Mouse (Mus musculus) kidney, postnatal 10 days (tissue): ENCODE results near the gene Cideb.

Experiments used
- DNase-seq: peaks from one replicate; pipeline ENCODE4 v3.0.0; 2021; ENCODE audit warnings: mixed read lengths

Gene Cideb

DNA sequence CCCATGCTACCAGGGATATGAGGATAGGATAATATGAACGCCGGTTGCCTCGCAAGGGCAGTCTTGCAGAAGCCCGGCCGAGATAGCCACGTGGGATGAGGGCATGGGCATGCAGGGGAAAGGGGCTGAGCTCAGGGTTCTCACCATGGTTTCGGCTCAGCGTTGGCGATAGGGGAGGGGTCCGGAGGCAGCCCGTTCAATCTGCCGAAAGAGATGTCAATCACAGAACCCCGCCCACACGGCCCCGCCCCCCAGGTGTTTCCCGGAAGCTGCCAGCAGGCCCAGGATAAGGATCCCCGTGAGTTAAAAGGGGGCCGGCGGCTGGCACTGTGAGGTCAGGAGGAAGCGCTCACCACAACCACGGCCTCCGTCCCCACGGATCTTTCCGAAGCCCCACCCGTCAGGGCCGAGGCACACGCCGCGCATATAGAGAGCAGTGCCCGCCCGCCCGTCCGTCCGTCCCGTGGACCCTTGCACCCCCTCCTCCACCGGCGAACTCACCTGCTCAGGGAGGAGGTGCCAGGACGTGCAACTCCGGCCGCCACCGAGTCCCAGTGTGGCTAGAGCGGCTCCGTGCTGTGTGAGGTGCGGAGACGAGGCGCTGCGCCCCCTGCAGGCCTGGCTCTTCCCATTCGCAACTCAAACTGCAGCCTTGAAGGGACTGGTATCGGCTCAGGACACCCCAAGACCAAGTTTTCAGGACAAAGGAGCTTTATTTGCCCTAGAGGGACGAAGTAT, 36.4 kb downstream of the Cideb start, which contains the start of gene Rabggta:
TSS of gene Rabggta (minus strand) at position 564 of the 738 bp plus-strand sequence.
- peak; percentile 96 for DNase-seq

DNA sequence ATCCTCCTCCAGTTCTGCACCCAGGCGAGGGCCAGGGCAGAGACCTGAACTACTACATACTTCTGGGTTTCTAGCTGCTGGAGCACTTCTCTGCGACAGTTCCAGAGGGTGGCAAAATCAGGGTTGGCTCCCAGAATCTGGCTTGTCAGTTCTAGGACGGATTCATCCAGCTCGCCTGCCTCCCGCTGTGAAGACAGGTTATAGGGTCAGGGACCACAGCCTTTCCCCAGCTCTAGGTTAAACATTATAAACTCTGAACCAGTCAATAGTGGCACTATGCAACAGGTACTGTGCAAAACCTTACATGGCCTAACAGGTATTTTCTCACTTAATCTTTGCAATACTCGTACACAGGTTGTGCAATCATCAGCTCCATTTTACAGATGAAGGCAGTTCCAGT, 37.2 kb downstream of the Cideb start:
- peak; percentile 48 for DNase-seq

DNA sequence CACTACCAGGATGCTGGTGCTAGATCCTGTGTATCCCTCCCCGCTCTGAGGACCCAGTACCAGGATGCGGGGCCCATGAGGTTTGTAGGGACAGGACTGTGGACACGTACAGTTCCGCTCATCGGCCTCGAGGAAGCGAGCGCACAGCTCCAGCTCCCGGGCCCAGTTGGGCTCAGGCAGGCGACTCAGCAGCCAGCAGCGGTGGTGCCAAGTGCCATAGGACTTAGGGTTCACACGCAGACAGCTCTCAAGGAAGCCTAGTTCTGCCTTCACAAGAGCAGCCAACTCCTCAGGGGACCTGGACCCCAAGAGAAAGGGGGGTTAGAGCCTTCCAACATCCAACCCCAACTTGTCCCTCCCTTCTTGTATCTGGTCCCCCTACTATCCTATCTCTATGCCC, 37.6 kb downstream of the Cideb start:
- DNase-seq: peak; percentile 31

DNA sequence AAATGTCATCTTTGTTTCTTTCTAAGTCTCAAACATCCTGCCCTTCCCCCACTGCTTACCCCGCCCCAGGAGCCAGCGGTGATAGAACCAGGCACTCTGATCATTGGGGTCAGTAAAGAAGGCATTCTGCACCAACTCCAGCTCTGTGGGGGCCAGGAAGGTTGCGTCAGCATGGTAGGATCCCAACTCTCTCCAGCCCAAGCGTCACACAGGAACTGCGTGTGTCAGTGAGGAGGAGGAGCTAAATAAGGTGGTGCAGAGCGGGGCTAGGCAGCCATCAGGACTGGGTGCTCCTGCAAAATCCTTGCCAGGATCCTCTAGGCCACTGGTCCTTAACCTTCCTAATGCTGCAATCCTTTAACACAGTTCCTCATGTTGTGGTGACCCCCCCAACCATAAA, 38.5 kb downstream of the Cideb start:
- peak; percentile 3 for DNase-seq

DNA sequence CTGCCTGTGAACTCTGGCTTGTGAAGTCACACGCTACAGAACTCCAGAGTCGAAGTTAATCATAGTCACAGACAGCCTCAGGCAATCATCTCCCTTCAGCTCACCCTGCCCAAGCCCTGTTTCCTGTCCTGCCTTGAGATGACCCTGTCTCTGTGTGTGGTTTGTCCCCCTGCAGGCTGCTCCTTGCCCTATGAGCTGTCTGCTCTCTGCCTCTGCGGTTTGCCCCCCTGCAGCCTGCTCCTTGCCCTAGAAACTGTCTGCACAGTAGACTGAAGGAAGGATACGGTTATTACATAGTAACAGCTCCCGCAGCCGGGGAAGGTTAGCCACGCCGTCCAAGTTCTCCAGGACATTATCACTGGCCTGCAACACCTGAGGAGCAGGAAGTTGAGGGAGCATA, 41.4 kb downstream of the Cideb start:
- peak; percentile 68 for DNase-seq

DNA sequence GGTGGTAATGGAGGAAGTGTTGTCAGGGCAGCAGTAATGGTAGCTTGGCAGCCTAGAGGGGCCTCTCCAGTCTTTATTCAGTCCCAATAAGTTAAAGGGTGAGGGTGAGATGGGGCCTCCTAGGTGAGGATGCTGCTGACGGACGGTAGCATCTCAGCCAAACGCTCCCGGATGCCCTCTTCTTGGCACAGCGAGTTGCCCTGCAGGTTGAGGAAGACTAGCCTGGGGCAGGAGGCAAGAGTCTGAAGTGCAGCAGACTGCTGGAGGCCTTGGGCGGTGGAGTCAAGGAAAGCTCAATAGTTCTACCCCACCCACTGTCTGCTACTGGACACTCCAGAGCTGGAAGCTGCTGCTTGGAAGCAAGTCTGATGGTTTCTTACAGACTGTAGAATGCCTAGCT, 42.0 kb downstream of the Cideb start:
- DNase-seq: peak; percentile 32

DNA sequence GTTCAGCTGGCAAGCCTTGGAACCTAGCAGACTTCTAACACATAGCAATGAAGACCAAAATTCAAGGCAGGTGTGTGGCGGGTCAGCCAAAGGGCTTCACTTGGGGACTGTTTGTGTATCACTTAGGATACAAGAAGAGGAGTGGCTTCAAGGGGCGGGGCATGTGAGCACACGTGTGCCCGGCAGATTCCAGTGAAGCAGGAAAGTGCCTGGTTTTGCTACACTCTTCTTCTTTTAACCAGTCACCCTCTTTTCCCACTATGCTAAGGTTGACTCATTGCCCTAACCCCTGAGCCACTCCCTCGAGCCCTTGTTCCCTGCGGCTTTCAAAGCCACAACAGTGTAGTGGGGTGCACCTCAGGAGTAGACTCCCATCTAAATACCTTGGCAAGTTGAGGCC, 43.4 kb downstream of the Cideb start:
- peak; percentile 38 for DNase-seq

DNA sequence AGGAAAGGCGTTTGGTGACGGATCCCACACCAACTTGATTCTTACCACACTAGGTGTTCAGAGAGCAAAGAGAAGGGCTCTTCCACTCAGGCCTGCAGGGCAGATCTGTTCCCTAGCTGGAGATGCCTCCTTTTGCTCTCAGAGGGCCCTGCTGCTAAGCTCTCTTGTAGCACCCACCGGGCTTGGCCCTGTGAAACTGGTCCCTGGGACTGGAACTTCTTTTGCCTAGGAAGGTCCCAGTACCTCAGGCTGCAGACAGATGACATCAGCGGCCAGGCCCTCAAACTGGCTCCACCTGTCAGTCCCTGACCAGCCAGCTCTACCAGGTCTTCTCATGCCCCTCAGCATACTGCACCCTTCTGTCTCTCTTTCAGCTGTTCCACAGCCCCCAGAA, 44.5 kb downstream of the Cideb start, which contains the start of gene Tgm1:
TSS of gene Tgm1 (minus strand) at position 198 of the 394 bp plus-strand sequence.
- DNase-seq: no peak

DNA sequence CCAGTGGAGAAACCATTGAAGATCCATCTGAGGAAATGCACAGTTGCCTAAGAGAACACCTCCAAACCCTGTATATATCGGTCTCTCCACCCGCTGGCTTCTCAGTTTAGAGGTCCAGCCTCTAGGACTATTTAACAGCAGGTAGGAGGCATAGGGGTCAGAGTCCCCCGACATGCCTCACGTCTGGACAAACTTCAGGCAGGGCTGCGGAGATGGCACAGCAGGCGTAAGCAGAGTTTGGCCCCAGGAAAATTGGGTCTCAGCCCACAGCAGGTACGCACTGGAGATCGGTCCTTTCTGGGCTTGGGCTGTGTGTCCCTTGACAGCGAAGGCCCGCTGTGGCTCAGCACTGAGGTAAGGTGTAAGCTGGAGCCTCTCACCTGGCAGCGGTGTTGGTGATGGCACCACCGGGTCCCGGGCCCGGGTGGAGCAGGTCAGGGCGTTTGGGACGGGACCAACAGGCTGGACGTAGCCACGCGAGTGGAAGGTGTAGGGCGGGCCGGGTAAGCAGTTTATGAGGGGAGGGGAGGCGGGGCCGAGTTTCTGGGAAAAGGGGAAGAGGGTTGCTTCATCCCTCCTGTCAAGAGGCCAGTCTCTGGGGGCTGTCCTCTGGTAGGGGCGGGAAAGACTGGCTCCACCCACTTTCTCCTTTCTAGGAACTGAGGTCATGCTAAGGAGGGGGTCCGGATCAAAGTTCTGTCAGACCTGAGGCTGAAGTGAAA, 45.1 kb downstream of the Cideb start:
- peak; percentile 66 for DNase-seq

DNA sequence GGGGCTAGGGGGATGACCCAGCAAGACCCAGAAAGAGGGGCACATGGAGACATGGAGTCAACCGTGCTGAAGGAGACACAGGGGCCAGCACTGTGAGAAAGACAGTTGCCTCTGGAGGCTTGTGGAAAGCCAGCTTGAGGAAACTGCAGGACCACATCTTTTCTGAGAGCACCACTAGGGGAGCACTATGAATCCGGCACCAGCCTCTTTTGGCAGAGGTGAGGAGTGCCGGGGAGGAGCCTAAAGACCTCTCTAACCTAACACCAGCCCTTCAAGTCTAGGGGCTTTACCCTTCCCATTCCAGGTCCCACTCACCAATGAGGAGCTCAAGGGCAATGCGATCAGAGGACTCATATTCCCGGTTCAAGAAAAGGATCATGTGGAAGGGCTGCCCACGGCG, 46.5 kb downstream of the Cideb start:
- no peak for DNase-seq

DNA sequence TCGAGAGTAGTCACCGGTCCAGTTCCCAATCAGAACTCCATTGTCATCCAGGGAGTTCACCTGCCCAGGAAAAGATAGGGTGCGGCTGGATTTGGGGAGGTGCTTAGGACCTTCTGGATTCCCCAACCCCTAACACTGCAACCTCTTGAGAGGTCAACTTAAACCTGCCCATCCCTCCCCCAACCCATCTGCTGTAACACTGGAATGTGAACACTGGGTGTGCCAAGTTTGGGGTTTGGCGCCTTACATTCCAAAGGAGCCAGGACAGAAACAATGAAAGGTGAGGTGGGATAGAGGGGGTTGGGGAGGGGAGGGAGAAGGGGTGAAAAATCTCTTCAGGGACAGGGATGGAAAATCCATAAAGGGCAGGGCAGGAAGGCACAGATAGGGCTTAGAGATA, 48.7 kb downstream of the Cideb start:
- DNase-seq: no peak

DNA sequence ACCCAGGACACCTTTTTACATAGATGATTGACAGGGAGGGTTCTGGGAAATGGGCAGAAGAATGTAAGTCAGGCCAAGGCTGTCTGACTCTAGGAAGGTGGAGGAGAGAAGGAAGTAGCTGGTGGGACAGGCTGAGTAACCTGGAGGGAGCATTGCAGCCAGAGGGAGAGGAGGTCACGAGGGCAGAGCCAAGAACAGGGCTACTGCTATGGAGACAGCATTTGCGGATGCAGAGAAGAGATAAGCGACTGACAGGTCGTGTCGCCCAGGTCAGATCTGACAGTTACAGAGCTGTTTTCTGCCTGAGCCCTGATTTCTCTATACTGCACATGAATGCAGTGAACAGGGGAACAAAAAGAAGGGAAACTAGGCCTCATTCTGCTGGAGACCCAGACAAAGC, 50.9 kb downstream of the Cideb start:
- no peak for DNase-seq

DNA sequence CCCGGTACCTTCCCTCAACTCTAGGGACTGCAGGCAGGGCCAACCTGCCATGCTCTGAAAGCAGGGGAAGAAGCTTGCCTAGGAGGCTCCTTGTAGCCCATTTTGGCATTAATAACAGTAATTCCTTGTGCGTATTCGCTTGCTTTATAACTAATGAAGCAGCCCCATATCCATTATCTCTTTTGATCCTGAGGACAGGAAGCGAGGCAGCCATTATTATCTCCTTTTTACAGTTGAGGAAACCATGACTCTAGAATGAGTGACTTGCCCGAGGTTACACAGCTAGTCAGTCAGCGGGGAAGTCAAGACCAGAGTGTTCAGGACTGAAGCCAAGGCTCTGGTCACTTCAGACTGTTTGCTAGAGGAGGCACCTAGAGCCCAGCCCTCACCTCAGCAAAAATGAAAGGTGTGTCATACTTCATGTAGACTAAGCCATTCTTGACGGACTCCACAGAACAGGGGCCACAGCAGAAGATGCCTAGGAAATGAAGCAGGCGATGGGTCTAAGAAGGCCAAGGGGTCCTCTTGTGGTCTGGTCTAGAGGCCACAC, 52.1 kb downstream of the Cideb start:
- no peak for DNase-seq
